ENCODE assay signal across 8 mouse cellular contexts in the genomic region with DNA sequence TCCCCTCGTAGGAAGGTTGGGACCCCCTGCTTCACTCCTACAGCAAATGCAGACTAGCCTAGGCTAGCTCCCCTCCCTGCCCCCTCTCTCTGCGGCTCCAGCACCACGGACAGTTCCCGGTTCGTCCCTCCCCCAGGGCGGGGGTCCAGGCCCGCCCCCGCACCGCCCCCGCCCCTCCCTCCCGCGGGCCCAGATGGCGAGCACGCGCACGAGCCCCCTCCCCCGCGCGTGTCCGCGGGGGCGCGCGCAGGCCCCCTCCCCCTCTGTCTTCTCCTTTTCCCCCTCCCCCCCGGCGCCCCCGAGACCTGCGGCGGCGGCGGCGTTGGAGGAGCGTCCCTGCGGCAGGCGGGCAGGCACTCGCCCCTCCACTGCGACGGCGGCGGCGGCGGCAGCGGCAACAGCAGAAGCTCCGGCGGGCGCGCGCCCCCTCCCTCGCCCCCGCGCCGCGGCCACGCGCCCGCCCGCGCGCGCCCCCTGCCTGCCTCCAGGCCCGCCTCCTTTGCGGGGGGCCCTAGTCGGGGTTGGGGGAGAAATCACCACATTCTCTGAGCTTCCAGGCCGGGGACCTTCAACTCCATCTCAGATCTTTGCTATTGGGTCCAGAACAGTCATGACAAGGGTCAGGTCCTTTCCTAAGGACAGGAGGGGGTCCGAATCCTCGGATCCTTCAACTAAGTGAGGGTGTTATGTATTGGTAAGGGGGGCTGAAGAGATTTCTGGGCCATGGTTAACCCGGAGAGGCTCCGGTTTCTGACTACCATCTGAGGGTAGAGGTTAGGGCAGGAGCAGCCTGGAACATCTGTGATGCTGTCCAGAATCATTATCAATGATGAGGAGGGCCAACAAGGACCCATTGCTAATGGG. TPM values are rescaled to one million over a fixed set of nuclear protein-coding genes. Genes with fewer than 3 reads are reported as not detected.
DNase-seq lines count a peak whose midpoint lies in the region; ATAC-seq and TF ChIP-seq lines count a peak whose summit lies in the region.

No protein-coding gene starts in this region.

- no peak overlapping the region for H3K9ac ChIP-seq in lung, embryonic 15.5 days
- H3K9ac ChIP-seq in embryonic facial prominence, embryonic 15.5 days: no peak overlapping the region
- peak overlapping the region; percentile 48 for H3K9ac ChIP-seq in midbrain, embryonic 11.5 days (ENCODE audit: low read length)

- peak overlapping the region; percentile 80 for H3K4me2 ChIP-seq in lung, embryonic 15.5 days
- peak overlapping the region; percentile 79 for H3K4me2 ChIP-seq in embryonic facial prominence, embryonic 15.5 days (replicated peaks)
- peak overlapping the region; percentile 67 for H3K4me2 ChIP-seq in midbrain, embryonic 11.5 days

- 2% methylated on average over 45 of the region's 68 CpGs for WGBS in lung, embryonic 15.5 days
- 2% methylated on average over 55 of the region's 68 CpGs for WGBS in lung, adult 2 months
- WGBS in embryonic facial prominence, embryonic 15.5 days: 2% methylated on average over 25 of the region's 68 CpGs
- 3% methylated on average over 26 of the region's 68 CpGs for WGBS in midbrain, embryonic 11.5 days

- H3K4me1 ChIP-seq in lung, embryonic 15.5 days: peaks cover 5% of the 10 kb centered on the region
- H3K4me1 ChIP-seq in lung, adult 2 months (ENCODE audit: control insufficient read depth, insufficient read depth, low read length): no peaks in the 10 kb centered on the region; the same call in 1 of the 2 replicates
- H3K4me1 ChIP-seq in embryonic facial prominence, embryonic 15.5 days: peaks cover 18% of the 10 kb centered on the region
- H3K4me1 ChIP-seq in midbrain, embryonic 11.5 days (ENCODE audit: control insufficient read depth, insufficient read depth, low read length): peaks cover 8% of the 10 kb centered on the region

- TF ChIP-seq POLR2A in lung, adult 2 months (IDR thresholded peaks at IDR 0.05; ENCODE audit: borderline replicate concordance, extremely low read depth, low read depth, low read length): no peak

- H3K27ac ChIP-seq in lung, embryonic 15.5 days: no peak overlapping the region
- no peak overlapping the region for H3K27ac ChIP-seq in embryonic facial prominence, embryonic 15.5 days (replicated peaks)
- H3K27ac ChIP-seq in midbrain, embryonic 11.5 days (ENCODE audit: low read depth, low read length): no peak overlapping the region

- no peaks in the 10 kb centered on the region for H3K36me3 ChIP-seq in lung, embryonic 15.5 days
- no peaks in the 10 kb centered on the region for H3K36me3 ChIP-seq in embryonic facial prominence, embryonic 15.5 days
- no peaks in the 10 kb centered on the region for H3K36me3 ChIP-seq in midbrain, embryonic 11.5 days (ENCODE audit: control insufficient read depth, insufficient read depth, low read length)

- ATAC-seq in lung, embryonic 15.5 days (ENCODE audit: borderline replicate concordance, extremely low read depth, low FRiP score, low TSS enrichment): no peak
- ATAC-seq in embryonic facial prominence, embryonic 15.5 days (ENCODE audit: insufficient number of reproducible peaks, low FRiP score, low TSS enrichment, low read depth): peak; percentile 26; the same call in 1 of the 2 replicates
- peak; percentile 46; the same call in 1 of the 2 replicates for ATAC-seq in midbrain, embryonic 11.5 days (ENCODE audit: low FRiP score)
- no peak for ATAC-seq in erythroid progenitor cell, adult 5-6 weeks (replicated peaks; ENCODE audit: low FRiP score, poor library complexity, severe bottlenecking)

- H3K27me3 ChIP-seq in lung, embryonic 15.5 days: peaks cover 89% of the 10 kb centered on the region
- H3K27me3 ChIP-seq in embryonic facial prominence, embryonic 15.5 days: peaks cover 77% of the 10 kb centered on the region
- peaks cover 42% of the 10 kb centered on the region for H3K27me3 ChIP-seq in midbrain, embryonic 11.5 days (ENCODE audit: control insufficient read depth, insufficient read depth, low read length)

- H3K4me3 ChIP-seq in lung, embryonic 15.5 days: peak overlapping the region; percentile 46
- H3K4me3 ChIP-seq in lung, adult 2 months (replicated peaks; ENCODE audit: extremely low read depth, low read depth, low read length): no peak overlapping the region
- H3K4me3 ChIP-seq in embryonic facial prominence, embryonic 15.5 days (replicated peaks): peak overlapping the region; percentile 52
- peak overlapping the region; percentile 44 for H3K4me3 ChIP-seq in midbrain, embryonic 11.5 days (ENCODE audit: low read depth, low read length)

- DNase-seq in lung, adult 2 months: no peak
- peak; percentile 71 for DNase-seq in cerebellum, adult 11 months
- DNase-seq in kidney, postnatal 4 days: peak; percentile 73 to 74
- peak; percentile 86 for DNase-seq in midbrain, embryonic 11.5 days (ENCODE audit: low spot score, missing footprints)
- peak; percentile 13 to 38 for DNase-seq in thymus, postnatal 10 days (ENCODE audit: low spot score in 2 of 2)

- H3K9me3 ChIP-seq in lung, embryonic 15.5 days: no peaks in the 10 kb centered on the region
- H3K9me3 ChIP-seq in embryonic facial prominence, embryonic 15.5 days (replicated peaks): no peaks in the 10 kb centered on the region
- no peaks in the 10 kb centered on the region for H3K9me3 ChIP-seq in midbrain, embryonic 11.5 days (ENCODE audit: control insufficient read depth, low read length)

- TF ChIP-seq CTCF in lung, adult 2 months (IDR thresholded peaks at IDR 0.05; ENCODE audit: insufficient read depth, low read length): no peak

RNA-seq across cellular contexts. Expression of gene Gm20479, which starts 39.2 kb away (rescaled TPM):
- 0.79 and 1.3 TPM in 2 replicates for polyA plus RNA-seq in lung, embryonic 15.5 days (2015; fragmentation: Nextera tagmentation; extraction: Ambion mirVana)
- not detected in 2 replicates for polyA plus RNA-seq in lung, adult 2 months (2012; rRNA removed)
- polyA plus RNA-seq in embryonic facial prominence, embryonic 15.5 days (2015; fragmentation: Nextera tagmentation; extraction: Ambion mirVana): 0.35 and 0.43 TPM in 2 replicates
- polyA plus RNA-seq in midbrain, embryonic 11.5 days (2014; fragmentation: Nextera tagmentation; extraction: Ambion mirVana): not detected in 2 replicates
- total RNA-seq in erythroid progenitor cell, adult 5-6 weeks (2015; ENCODE audit: low replicate concordance): 8.0 TPM in 1 of 2 replicates, not detected in the other
- total RNA-seq in erythroid progenitor cell, adult 5-6 weeks (2017; ENCODE audit: low replicate concordance): not detected in 2 replicates

RNA-seq across cellular contexts. Expression of gene Shkbp1, which starts 40.6 kb away (rescaled TPM):
- 48.3 and 51.4 TPM in 2 replicates for polyA plus RNA-seq in lung, embryonic 15.5 days (2015; fragmentation: Nextera tagmentation; extraction: Ambion mirVana)
- 76.4 and 85.1 TPM in 2 replicates for polyA plus RNA-seq in lung, adult 2 months (2012; rRNA removed)
- polyA plus RNA-seq in embryonic facial prominence, embryonic 15.5 days (2015; fragmentation: Nextera tagmentation; extraction: Ambion mirVana): 36.8 and 46.2 TPM in 2 replicates
- polyA plus RNA-seq in midbrain, embryonic 11.5 days (2014; fragmentation: Nextera tagmentation; extraction: Ambion mirVana): 45.9 and 50.7 TPM in 2 replicates
- total RNA-seq in erythroid progenitor cell, adult 5-6 weeks (2015; ENCODE audit: low replicate concordance): 11.5 and 20.5 TPM in 2 replicates
- 4.7 and 5.1 TPM in 2 replicates for total RNA-seq in erythroid progenitor cell, adult 5-6 weeks (2017; ENCODE audit: low replicate concordance)

RNA-seq across cellular contexts. Expression of gene Sptbn4, which starts 51.1 kb away (rescaled TPM):
- polyA plus RNA-seq in lung, embryonic 15.5 days (2015; fragmentation: Nextera tagmentation; extraction: Ambion mirVana): 0.21 and 0.33 TPM in 2 replicates
- 0.05 and 0.13 TPM in 2 replicates for polyA plus RNA-seq in lung, adult 2 months (2012; rRNA removed)
- 0.43 and 0.85 TPM in 2 replicates for polyA plus RNA-seq in embryonic facial prominence, embryonic 15.5 days (2015; fragmentation: Nextera tagmentation; extraction: Ambion mirVana)
- 0.08 and 0.31 TPM in 2 replicates for polyA plus RNA-seq in midbrain, embryonic 11.5 days (2014; fragmentation: Nextera tagmentation; extraction: Ambion mirVana)
- total RNA-seq in erythroid progenitor cell, adult 5-6 weeks (2015; ENCODE audit: low replicate concordance): not detected in 2 replicates
- 0.08 and 0.13 TPM in 2 replicates for total RNA-seq in erythroid progenitor cell, adult 5-6 weeks (2017; ENCODE audit: low replicate concordance)

RNA-seq across cellular contexts. Expression of gene Blvrb, which starts 51.4 kb away (rescaled TPM):
- 58.8 and 68.5 TPM in 2 replicates for polyA plus RNA-seq in lung, embryonic 15.5 days (2015; fragmentation: Nextera tagmentation; extraction: Ambion mirVana)
- polyA plus RNA-seq in lung, adult 2 months (2012; rRNA removed): 71.6 and 78.8 TPM in 2 replicates
- 73.0 and 73.5 TPM in 2 replicates for polyA plus RNA-seq in embryonic facial prominence, embryonic 15.5 days (2015; fragmentation: Nextera tagmentation; extraction: Ambion mirVana)
- polyA plus RNA-seq in midbrain, embryonic 11.5 days (2014; fragmentation: Nextera tagmentation; extraction: Ambion mirVana): 33.1 and 39.5 TPM in 2 replicates
- 538 and 642 TPM in 2 replicates for total RNA-seq in erythroid progenitor cell, adult 5-6 weeks (2015; ENCODE audit: low replicate concordance)
- 484 and 602 TPM in 2 replicates for total RNA-seq in erythroid progenitor cell, adult 5-6 weeks (2017; ENCODE audit: low replicate concordance)

RNA-seq across cellular contexts. Expression of gene Ltbp4, which starts 58.9 kb away (rescaled TPM):
- polyA plus RNA-seq in lung, embryonic 15.5 days (2015; fragmentation: Nextera tagmentation; extraction: Ambion mirVana): 96.2 and 102 TPM in 2 replicates
- polyA plus RNA-seq in lung, adult 2 months (2012; rRNA removed): 496 and 612 TPM in 2 replicates
- polyA plus RNA-seq in embryonic facial prominence, embryonic 15.5 days (2015; fragmentation: Nextera tagmentation; extraction: Ambion mirVana): 85.5 and 92.3 TPM in 2 replicates
- 2.9 and 5.8 TPM in 2 replicates for polyA plus RNA-seq in midbrain, embryonic 11.5 days (2014; fragmentation: Nextera tagmentation; extraction: Ambion mirVana)
- not detected in 2 replicates for total RNA-seq in erythroid progenitor cell, adult 5-6 weeks (2015; ENCODE audit: low replicate concordance)
- 0.61 TPM in 1 of 2 replicates, not detected in the other for total RNA-seq in erythroid progenitor cell, adult 5-6 weeks (2017; ENCODE audit: low replicate concordance)

Comparison
In these comparisons a context has a peak if more than half of its experiments do, and no peak if none do; other contexts are left out.
1. ATAC-seq: peak in embryonic facial prominence, embryonic 15.5 days (single experiment) and midbrain, embryonic 11.5 days (single experiment); none in lung, embryonic 15.5 days (single experiment) and erythroid progenitor cell, adult 5-6 weeks (single experiment).
2. Peak in every context shown above with its lines, with median percentiles within 50 percentile points of each other: H3K4me2 ChIP-seq.